Mouse (Mus musculus) liver, embryonic 15.5 days (tissue): ENCODE measurements around the gene Akap8. TPM values are rescaled to one million over a fixed set of nuclear protein-coding genes. Genes with fewer than 3 reads are reported as not detected.

Experiments
- ATAC-seq: fragments of 200-750 bp; cut with Nextera tagmentation; 2 replicates; pipeline ENCODE4 v1.8.0; 2017; ENCODE audit warnings: moderate number of reproducible peaks, mild to moderate bottlenecking, moderate library complexity; ENCODE audit not compliant: insufficient read depth
- H3K27ac ChIP-seq: fragments of 300-500 bp; sonication (generic); replicated peaks from 2 replicates; pipeline ENCODE4 v1.5.1; 2015; ENCODE audit warnings: mild to moderate bottlenecking, inconsistent platforms
- H3K27me3 ChIP-seq: fragments of 300-500 bp; sonication (generic); 2 replicates; pipeline ENCODE4 v1.6.1; 2015; ENCODE audit warnings: mild to moderate bottlenecking, inconsistent platforms
- H3K36me3 ChIP-seq: fragments of 300-500 bp; sonication (generic); replicated peaks from 2 replicates; pipeline ENCODE4 v1.6.1; 2015; ENCODE audit warnings: moderate library complexity, mild to moderate bottlenecking, inconsistent platforms
- H3K4me1 ChIP-seq: fragments of 300-500 bp; sonication (generic); replicated peaks from 2 replicates; pipeline ENCODE4 v1.6.1; 2015; ENCODE audit warnings: inconsistent platforms
- H3K4me2 ChIP-seq: fragments of 300-500 bp; sonication (generic); 2 replicates; pipeline ENCODE4 v1.6.1; 2015; ENCODE audit warnings: moderate library complexity, mild to moderate bottlenecking, inconsistent platforms
- H3K4me3 ChIP-seq: fragments of 300-500 bp; sonication (generic); replicated peaks from 2 replicates; pipeline ENCODE4 v1.5.1; 2015; ENCODE audit warnings: mild to moderate bottlenecking, inconsistent platforms
- H3K9ac ChIP-seq: fragments of 300-500 bp; sonication (generic); 2 replicates; pipeline ENCODE4 v1.6.1; 2015; ENCODE audit warnings: moderate library complexity, mild to moderate bottlenecking, inconsistent platforms
- H3K9me3 ChIP-seq: fragments of 300-500 bp; sonication (generic); replicated peaks from 2 replicates; pipeline ENCODE4 v1.6.1; 2016; ENCODE audit warnings: inconsistent platforms
- whole genome bisulfite sequencing: fragments of 180-500 bp; shearing (Covaris S2); methylation state at CpG from one replicate; pipeline ENCODE4 v1.1.7; 2015; ENCODE audit warnings: mixed read lengths; ENCODE audit not compliant: insufficient replicate concordance; 5-methylcytosine and 5-hydroxymethylcytosine counted together
- polyA plus RNA-seq: library from polyadenylated mRNA; unstranded; fragments of >200 nt; fragmentation: Nextera tagmentation; extraction: Ambion mirVana; gene quantifications from 2 replicates; pipeline ENCODE4 v1.2.1, GENCODE M21; 2015

Gene Akap8
- polyA plus RNA-seq, result 29.1 and 32.3 TPM in 2 replicates

- no peaks in the 10 kb centered on the region for H3K27me3 ChIP-seq
- H3K36me3 ChIP-seq, result peaks cover 51% of the 10 kb centered on the region
- H3K9me3 ChIP-seq, result no peaks in the 10 kb centered on the region
- peak within 1 kb of the TSS; percentile 96 for H3K4me3 ChIP-seq
- peaks cover 46% of the 10 kb centered on the region for H3K4me1 ChIP-seq
- H3K9ac ChIP-seq, result peak within 1 kb of the TSS; percentile 82
- H3K4me2 ChIP-seq, result peak within 1 kb of the TSS; percentile 91
- under 1% methylated on average over 82 of the region's 83 CpGs for WGBS
- peak within 1 kb of the TSS; percentile 95 for H3K27ac ChIP-seq
- peak; percentile 95 for ATAC-seq
These were observed at the start of gene Akap8 for GRCm38 (mm10) chr17:32320597-32321389. Gene Akap8 (minus strand): TSS chr17:32321238.

- WGBS, result 16% methylated on average over 13 of the region's 17 CpGs
- Histone ChIP-seq H3K9ac (peak overlapping the region; percentile 50), H3K4me2 (peak overlapping the region; percentile 76)
These were observed 48.0 kb upstream of the Akap8 start for GRCm38 (mm10) chr17:32368991-32369578.

GRCm38 (mm10) chr17:32367706-32368105 lies 46.7 kb upstream of the Akap8 start:
- ATAC-seq, result no peak
- peak overlapping the region; percentile 76; the same call in 1 of the 2 replicates for H3K4me2 ChIP-seq
- peaks cover 57% of the 10 kb centered on the region for H3K4me1 ChIP-seq
- H3K9ac ChIP-seq, result no peak overlapping the region
- no peaks in the 10 kb centered on the region for H3K36me3 ChIP-seq
- H3K4me3 ChIP-seq, result no peak overlapping the region
- H3K27ac ChIP-seq, result no peak overlapping the region
- no peaks in the 10 kb centered on the region for H3K27me3 ChIP-seq
- WGBS, result 84% methylated on average over 11 of the region's 11 CpGs
- no peaks in the 10 kb centered on the region for H3K9me3 ChIP-seq

More at GRCm38 (mm10) chr17:32368991-32369578, 48.0 kb upstream of the Akap8 start:
- H3K36me3 ChIP-seq, result no peaks in the 10 kb centered on the region
- ATAC-seq, result peak; percentile 46
- peaks cover 44% of the 10 kb centered on the region for H3K4me1 ChIP-seq
- H3K9me3 ChIP-seq, result no peaks in the 10 kb centered on the region
- peak overlapping the region; percentile 61 for H3K4me3 ChIP-seq
- no peaks in the 10 kb centered on the region for H3K27me3 ChIP-seq
- H3K27ac ChIP-seq, result peak overlapping the region; percentile 65

- Histone ChIP-seq H3K4me3 (peak overlapping the region; percentile 94), H3K4me2 (peak overlapping the region; percentile 89), H3K9ac (peak overlapping the region; percentile 90), H3K4me1 (peaks cover 65% of the 10 kb centered on the region), H3K27me3 (no peaks in the 10 kb centered on the region), H3K27ac (peak overlapping the region; percentile 79), H3K36me3 (peaks cover 24% of the 10 kb centered on the region), H3K9me3 (no peaks in the 10 kb centered on the region)
- 13% methylated on average over 1 of the region's 1 CpGs for WGBS
- peak; percentile 53 for ATAC-seq
These were observed 44.3 kb upstream of the Akap8 start for GRCm38 (mm10) chr17:32365296-32365695.

GRCm38 (mm10) chr17:32364850-32365249 lies 43.8 kb upstream of the Akap8 start:
- 34% methylated on average over 5 of the region's 5 CpGs for WGBS
- Histone ChIP-seq H3K9ac (peak overlapping the region; percentile 90), H3K9me3 (no peaks in the 10 kb centered on the region), H3K27ac (peak overlapping the region; percentile 79), H3K27me3 (no peaks in the 10 kb centered on the region), H3K4me2 (peak overlapping the region; percentile 89), H3K4me1 (peaks cover 65% of the 10 kb centered on the region), H3K36me3 (peaks cover 28% of the 10 kb centered on the region), H3K4me3 (peak overlapping the region; percentile 94)
- no peak for ATAC-seq

GRCm38 (mm10) chr17:32364331-32364730 lies 43.3 kb upstream of the Akap8 start:
- peak overlapping the region; percentile 94 for H3K4me3 ChIP-seq
- peaks cover 34% of the 10 kb centered on the region for H3K36me3 ChIP-seq
- H3K27me3 ChIP-seq, result no peaks in the 10 kb centered on the region
- peaks cover 65% of the 10 kb centered on the region for H3K4me1 ChIP-seq
- H3K9me3 ChIP-seq, result no peaks in the 10 kb centered on the region
- H3K9ac ChIP-seq, result peak overlapping the region; percentile 90
- H3K27ac ChIP-seq, result peak overlapping the region; percentile 79
- H3K4me2 ChIP-seq, result peak overlapping the region; percentile 89
- peak; percentile 90 for ATAC-seq
- under 1% methylated on average over 34 of the region's 47 CpGs for WGBS

GRCm38 (mm10) chr17:32363821-32364301 lies 42.8 kb upstream of the Akap8 start:
- no peaks in the 10 kb centered on the region for H3K9me3 ChIP-seq
- no peaks in the 10 kb centered on the region for H3K27me3 ChIP-seq
- H3K4me3 ChIP-seq, result peak overlapping the region; percentile 94
- peaks cover 38% of the 10 kb centered on the region for H3K36me3 ChIP-seq
- H3K4me2 ChIP-seq, result peak overlapping the region; percentile 89
- H3K4me1 ChIP-seq, result peaks cover 61% of the 10 kb centered on the region
- H3K27ac ChIP-seq, result peak overlapping the region; percentile 71
- H3K9ac ChIP-seq, result peak overlapping the region; percentile 90
- 0% methylated on average over 35 of the region's 50 CpGs for WGBS
- ATAC-seq, result peak; percentile 40

- Histone ChIP-seq H3K9ac (no peak overlapping the region; the same call in 1 of the 2 replicates), H3K36me3 (peaks cover 50% of the 10 kb centered on the region), H3K4me1 (peaks cover 49% of the 10 kb centered on the region), H3K27ac (no peak overlapping the region; the same call in 1 of the 2 replicates), H3K27me3 (no peaks in the 10 kb centered on the region), H3K9me3 (no peaks in the 10 kb centered on the region), H3K4me2 (peak overlapping the region; percentile 89), H3K4me3 (peak overlapping the region; percentile 94)
- 66% methylated on average over 4 of the region's 4 CpGs for WGBS
- no peak for ATAC-seq
These were observed 41.6 kb upstream of the Akap8 start for GRCm38 (mm10) chr17:32362686-32363085.

GRCm38 (mm10) chr17:32359928-32360327 lies 38.9 kb upstream of the Akap8 start:
- H3K36me3 ChIP-seq, result peaks cover 78% of the 10 kb centered on the region
- no peak overlapping the region for H3K4me2 ChIP-seq
- H3K4me1 ChIP-seq, result peaks cover 26% of the 10 kb centered on the region
- H3K27me3 ChIP-seq, result no peaks in the 10 kb centered on the region
- H3K9ac ChIP-seq, result no peak overlapping the region
- H3K9me3 ChIP-seq, result no peaks in the 10 kb centered on the region
- ATAC-seq, result no peak
- 91% methylated on average over 18 of the region's 18 CpGs for WGBS
- no peak overlapping the region for H3K27ac ChIP-seq
- no peak overlapping the region for H3K4me3 ChIP-seq

- no peak for ATAC-seq
- H3K4me3 ChIP-seq, result no peak overlapping the region
- H3K4me1 ChIP-seq, result peaks cover 20% of the 10 kb centered on the region
- H3K4me2 ChIP-seq, result no peak overlapping the region
- H3K9ac ChIP-seq, result no peak overlapping the region
- WGBS, result 79% methylated on average over 6 of the region's 6 CpGs
- no peaks in the 10 kb centered on the region for H3K9me3 ChIP-seq
- H3K27ac ChIP-seq, result no peak overlapping the region
- H3K27me3 ChIP-seq, result no peaks in the 10 kb centered on the region
- peaks cover 87% of the 10 kb centered on the region for H3K36me3 ChIP-seq
These were observed 37.9 kb upstream of the Akap8 start for GRCm38 (mm10) chr17:32358943-32359340.
